Mouse (Mus musculus) MEL (cell line): ENCODE measurements around the gene Tmem150c. TPM values are rescaled to one million over a fixed set of nuclear protein-coding genes. Genes with fewer than 3 reads are reported as not detected.
A peak's percentile ranks its signal among the peaks of the same experiment; 100 is the strongest.

ENCODE experiments used
- DNase-seq: peaks from one replicate; pipeline ENCODE4 v3.0.0; 2011; ENCODE audit warnings: low read depth, low spot score
- H3K27ac ChIP-seq: 2 replicates; pipeline ENCODE4 v1.5.1; 2012; ENCODE audit warnings: low read depth, mild to moderate bottlenecking, control low read depth, low read length, moderate library complexity; ENCODE audit not compliant: control insufficient read depth
- H3K27me3 ChIP-seq, 2 experiments: fragments of 150-350 bp in 1 of 2; sonication (generic) in 1 of 2; 2 replicates each; pipeline ENCODE4 v1.6.1; 2012; ENCODE audit warnings: low read length in 2 of 2, mild to moderate bottlenecking in 2 of 2, improper control_type of control experiment in 1 of 2, moderate library complexity in 1 of 2; ENCODE audit not compliant: insufficient read depth in 2 of 2, control insufficient read depth in 1 of 2
- H3K36me3 ChIP-seq, 2 experiments: 2 replicates each; pipeline ENCODE4 v1.6.1; 2012 to 2014; ENCODE audit warnings: low read length in 2 of 2, improper control_type of control experiment in 1 of 2, inconsistent platforms in 1 of 2, mild to moderate bottlenecking in 1 of 2; ENCODE audit not compliant: insufficient read depth in 2 of 2, control insufficient read depth in 1 of 2
- H3K4me1 ChIP-seq, 2 experiments: fragments of 150-350 bp in 1 of 2; sonication (generic) in 1 of 2; 2 replicates each; pipeline ENCODE4 v1.6.1; 2012; ENCODE audit warnings: low read length in 2 of 2, improper control_type of control experiment in 1 of 2, mild to moderate bottlenecking in 1 of 2; ENCODE audit not compliant: insufficient read depth in 2 of 2, control insufficient read depth in 1 of 2
- H3K4me3 ChIP-seq, 2 experiments: fragments of 150-350 bp in 1 of 2; sonication (generic) in 1 of 2; 2 replicates each; pipeline ENCODE4 v1.5.1; 2012; ENCODE audit warnings: low read depth in 2 of 2, low read length in 2 of 2, mild to moderate bottlenecking in 2 of 2, moderate library complexity in 2 of 2, control low read depth in 1 of 2, improper control_type of control experiment in 1 of 2; ENCODE audit not compliant: control insufficient read depth in 1 of 2, insufficient read depth in 1 of 2
- H3K79me2 ChIP-seq: 2 replicates; pipeline ENCODE4 v1.6.1; 2012; ENCODE audit warnings: mild to moderate bottlenecking, low read length, moderate library complexity; ENCODE audit not compliant: control insufficient read depth, poor library complexity, insufficient read depth
- H3K9ac ChIP-seq: 2 replicates; pipeline ENCODE4 v1.6.1; 2012; ENCODE audit warnings: low read depth, mild to moderate bottlenecking, control low read depth, low read length, moderate library complexity; ENCODE audit not compliant: control insufficient read depth, poor library complexity, severe bottlenecking
- H3K9me3 ChIP-seq: fragments of 150-350 bp; sonication (generic); replicated peaks from 2 replicates; pipeline ENCODE4 v1.6.1; 2012; ENCODE audit warnings: mild to moderate bottlenecking, low read length, improper control_type of control experiment, moderate library complexity; ENCODE audit not compliant: insufficient read depth
- BHLHE40 ChIP-seq: IDR thresholded peaks from 2 replicates; pipeline ENCODE4 v1.6.1; 2012; ENCODE audit warnings: low read depth, mild to moderate bottlenecking, inconsistent platforms, low read length, improper control_type of control experiment, borderline replicate concordance
- CTCF ChIP-seq, 3 experiments: IDR thresholded peaks in 2 of 3; conservative IDR thresholded peaks in 1 of 3; 2 replicates each; pipeline ENCODE4 v1.5.1; 2011 to 2012; ENCODE audit warnings: low read length in 3 of 3, low read depth in 2 of 3, mild to moderate bottlenecking in 2 of 3, improper control_type of control experiment in 1 of 3, inconsistent platforms in 1 of 3, mixed read lengths in 1 of 3, moderate library complexity in 1 of 3; ENCODE audit not compliant: control insufficient read depth in 1 of 3, insufficient read depth in 1 of 3, poor library complexity in 1 of 3, severe bottlenecking in 1 of 3
- GABPA ChIP-seq: IDR thresholded peaks from 2 replicates; pipeline ENCODE4 v1.6.1; 2012; ENCODE audit warnings: low read depth, mild to moderate bottlenecking, inconsistent platforms, low read length, improper control_type of control experiment, moderate library complexity
- GATA1 ChIP-seq: IDR thresholded peaks from 2 replicates; pipeline ENCODE4 v1.6.1; 2011; ENCODE audit warnings: low read depth, low read length, improper control_type of control experiment
- MAZ ChIP-seq: IDR thresholded peaks from 2 replicates; pipeline ENCODE4 v1.6.1; 2012; ENCODE audit warnings: low read depth, mild to moderate bottlenecking, inconsistent platforms, low read length, improper control_type of control experiment
- MEF2A ChIP-seq: IDR thresholded peaks from 2 replicates; pipeline ENCODE4 v1.6.1; 2014; ENCODE audit warnings: low read depth, mild to moderate bottlenecking, inconsistent platforms, low read length, improper control_type of control experiment; ENCODE audit not compliant: poor library complexity, insufficient replicate concordance, severe bottlenecking; ENCODE audit errors: extremely low read depth
- MXI1 ChIP-seq: IDR thresholded peaks from 2 replicates; pipeline ENCODE4 v1.6.1; 2011; ENCODE audit warnings: mild to moderate bottlenecking, low read depth, low read length, improper control_type of control experiment
- MYB ChIP-seq: IDR thresholded peaks from 2 replicates; pipeline ENCODE4 v1.6.1; 2011; ENCODE audit warnings: mild to moderate bottlenecking, low read depth, low read length, improper control_type of control experiment
- NRF1 ChIP-seq: IDR thresholded peaks from 2 replicates; pipeline ENCODE4 v1.6.1; 2014; ENCODE audit warnings: low read depth, mild to moderate bottlenecking, inconsistent platforms, low read length, improper control_type of control experiment, moderate library complexity; ENCODE audit not compliant: poor library complexity, insufficient read depth, severe bottlenecking
- POLR2A ChIP-seq, 2 experiments: IDR thresholded peaks; 2 replicates each; pipeline ENCODE4 v1.6.1; 2011 to 2012; ENCODE audit warnings: low read length in 2 of 2, mild to moderate bottlenecking in 2 of 2, control low read depth in 1 of 2, improper control_type of control experiment in 1 of 2, low read depth in 1 of 2, moderate library complexity in 1 of 2; ENCODE audit not compliant: control insufficient read depth in 1 of 2, insufficient read depth in 1 of 2, poor library complexity in 1 of 2
- POLR2AphosphoS2 ChIP-seq: IDR thresholded peaks from 2 replicates; pipeline ENCODE4 v1.6.1; 2011; ENCODE audit warnings: low read length, improper control_type of control experiment
- RAD21 ChIP-seq: IDR thresholded peaks from 2 replicates; pipeline ENCODE4 v1.6.1; 2011; ENCODE audit warnings: mild to moderate bottlenecking, low read depth, low read length, improper control_type of control experiment
- RCOR1 ChIP-seq: IDR thresholded peaks from 2 replicates; pipeline ENCODE4 v1.6.1; 2012; ENCODE audit warnings: low read depth, mild to moderate bottlenecking, inconsistent platforms, low read length, improper control_type of control experiment
- SMC3 ChIP-seq: IDR thresholded peaks from 2 replicates; pipeline ENCODE4 v1.6.1; 2011; ENCODE audit warnings: low read depth, low read length, improper control_type of control experiment
- TCF12 ChIP-seq: IDR thresholded peaks from 2 replicates; pipeline ENCODE4 v1.6.1; 2014; ENCODE audit warnings: low read depth, mild to moderate bottlenecking, inconsistent platforms, low read length, improper control_type of control experiment, moderate library complexity
- USF1 ChIP-seq: IDR thresholded peaks from 2 replicates; pipeline ENCODE4 v1.6.1; 2014; ENCODE audit warnings: low read depth, mild to moderate bottlenecking, inconsistent platforms, low read length, improper control_type of control experiment, moderate library complexity
- polyA plus RNA-seq, 2 experiments: library from polyadenylated mRNA; stranded (reverse) in 1 of 2; unstranded in 1 of 2; fragments of >175 nt in 1 of 2; fragments of >200 nt in 1 of 2; gene quantifications; 2 replicates each; pipeline versions ENCODE4 v1.2.1 to v1.2.4; 2012; ENCODE audit warnings: low replicate concordance in 2 of 2, low read depth in 1 of 2; ENCODE audit not compliant: insufficient read length in 2 of 2, insufficient read depth in 1 of 2, missing spikeins in 1 of 2
- total RNA-seq: library from RNA; depleted of rRNA; stranded (reverse); fragments of 300-350 nt; gene quantifications from 2 replicates; pipeline ENCODE4 v1.2.3, GENCODE M21; 2012

The Tmem150c gene
- total and polyA plus RNA-seq, 3 experiments: 0.04 to 0.06 TPM; not detected in 1

- H3K79me2 ChIP-seq: no peaks in the 10 kb centered on the region
- no peak for DNase-seq
- H3K9ac ChIP-seq: no peak overlapping the region
These were observed 12.5 kb upstream of the Tmem150c start for GRCm38 (mm10) chr5:100172104-100172503.

GRCm38 (mm10) chr5:100166591-100167491 is 7.2 kb upstream of the Tmem150c start:
- H3K36me3 ChIP-seq: no peaks in the 10 kb centered on the region
- peak; percentile 4 for DNase-seq
- H3K4me1 ChIP-seq: no peaks in the 10 kb centered on the region
- no peaks in the 10 kb centered on the region for H3K27me3 ChIP-seq
- no peak overlapping the region for H3K9ac ChIP-seq
- H3K9me3 ChIP-seq: no peaks in the 10 kb centered on the region
- H3K4me3 ChIP-seq: no peak overlapping the region
- H3K27ac ChIP-seq: no peak overlapping the region
- H3K79me2 ChIP-seq: no peaks in the 10 kb centered on the region
- TF ChIP-seq GATA1 (no peak), BHLHE40 (no peak), POLR2A (IDR thresholded peaks at IDR 0.05; ENCODE audit: control insufficient read depth in 1 of 2, insufficient read depth in 1 of 2, low read depth in 1 of 2, low read length in 2 of 2, poor library complexity in 1 of 2) (no peak), POLR2AphosphoS2 (no peak), MYB (no peak), RAD21 (peak; percentile 3), SMC3 (peak; percentile 38), GABPA (no peak), USF1 (no peak), CTCF (IDR thresholded peaks at IDR 0.05 in 2 of 3, conservative IDR thresholded peaks at IDR 0.05 in 1 of 3; ENCODE audit: control insufficient read depth in 1 of 3, insufficient read depth in 1 of 3, low read depth in 2 of 3, low read length in 3 of 3, poor library complexity in 1 of 3, severe bottlenecking in 1 of 3) (peak in 2 of 3 experiments; percentile 36 to 55; a peak in 4 of 6 replicates)

More at GRCm38 (mm10) chr5:100172104-100172503, 12.5 kb upstream of the Tmem150c start:
- H3K27ac ChIP-seq: no peak overlapping the region
- no peaks in the 10 kb centered on the region for H3K36me3 ChIP-seq
- no peaks in the 10 kb centered on the region for H3K9me3 ChIP-seq
- no peak overlapping the region for H3K4me3 ChIP-seq
- H3K27me3 ChIP-seq: no peaks in the 10 kb centered on the region
- no peaks in the 10 kb centered on the region for H3K4me1 ChIP-seq
- TF ChIP-seq RCOR1: no peak
- no peak for TF ChIP-seq POLR2AphosphoS2
- TF ChIP-seq POLR2A (IDR thresholded peaks at IDR 0.05; ENCODE audit: control insufficient read depth in 1 of 2, insufficient read depth in 1 of 2, low read depth in 1 of 2, low read length in 2 of 2, poor library complexity in 1 of 2): no peak
- no peak for TF ChIP-seq BHLHE40
- TF ChIP-seq MEF2A: no peak
- no peak for TF ChIP-seq MXI1
- no peak for TF ChIP-seq MYB
- TF ChIP-seq MAZ: no peak
- no peak for TF ChIP-seq USF1
- TF ChIP-seq GATA1: no peak
- no peak for TF ChIP-seq RAD21
- TF ChIP-seq SMC3: no peak
- TF ChIP-seq NRF1: no peak
- no peak for TF ChIP-seq TCF12
- no peak for TF ChIP-seq GABPA
